Mouse (Mus musculus): Measurements from ENCODE around the gene Phf24.

DNA sequence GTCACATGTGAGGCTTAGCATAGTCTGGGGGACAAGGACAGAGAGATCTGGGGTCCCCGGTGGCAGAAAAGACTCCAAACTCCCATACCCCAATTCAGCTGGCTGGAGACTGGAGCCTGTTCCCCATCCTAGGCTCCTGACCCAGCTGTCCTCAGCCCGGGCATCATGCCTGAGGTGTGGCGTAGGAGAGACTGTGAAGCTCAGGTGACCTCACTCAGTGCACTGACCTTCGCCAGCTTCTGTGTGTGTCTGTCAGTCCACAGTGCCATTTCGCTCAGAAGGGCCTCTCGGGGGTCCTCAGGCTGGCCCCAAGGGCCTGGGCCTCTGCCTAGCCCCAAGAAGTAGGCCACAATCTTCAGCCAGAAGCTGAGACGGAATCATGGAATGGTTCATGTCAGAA, 36.1 kb downstream of the Phf24 start:
- TF ChIP-seq CTCF (IDR thresholded peaks at IDR 0.05; ENCODE audit: insufficient read depth, low read length) (no peak), POLR2A (IDR thresholded peaks at IDR 0.05; ENCODE audit: borderline replicate concordance, extremely low read depth, low read depth, low read length) (no peak)

Data from lung, adult 2 months (tissue).